Mouse (Mus musculus): Measurements from ENCODE around the gene Rab1b.

DNA sequence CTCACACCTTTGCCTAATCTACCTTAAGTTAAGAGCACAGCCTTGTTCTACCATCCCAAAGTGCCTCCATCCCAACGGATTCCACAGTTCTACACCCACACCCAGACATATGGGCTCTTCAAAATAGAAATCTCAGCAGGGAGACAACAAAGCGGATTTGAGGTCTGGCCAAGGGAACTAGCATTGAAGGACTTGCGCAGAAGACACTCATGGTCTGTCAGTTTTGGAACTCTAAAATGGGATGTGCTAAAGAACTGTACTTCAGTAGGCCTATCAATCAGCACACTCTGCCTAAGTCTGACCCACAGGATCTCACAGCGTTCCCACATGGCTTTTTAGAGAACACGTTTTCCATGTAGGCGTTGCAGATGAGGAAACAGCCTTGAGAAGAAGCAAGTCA is 43.5 kb upstream of the Rab1b start:
- TF ChIP-seq GATA1 (IDR thresholded peaks at IDR 0.05; ENCODE audit: low read length) (no peak), TAL1 (IDR thresholded peaks at IDR 0.05; ENCODE audit: low read length) (no peak)

Data from erythroblast, embryonic 14.5 days (primary cell).